Mouse (Mus musculus): Measurements from ENCODE around the gene Nhlrc3.

Gene Nhlrc3

GRCm38 (mm10) chr3:53454561-53454960, 8.6 kb downstream of the Nhlrc3 start:
- DNase-seq (ENCODE audit: low spot score in 2 of 2): no peak

GRCm38 (mm10) chr3:53454005-53454404, 9.1 kb downstream of the Nhlrc3 start:
- DNase-seq (ENCODE audit: low spot score in 2 of 2): no peak

- DNase-seq (ENCODE audit: low spot score in 2 of 2): no peak
These were observed 9.8 kb downstream of the Nhlrc3 start for GRCm38 (mm10) chr3:53453346-53453745.

GRCm38 (mm10) chr3:53452351-53452750, 10.8 kb downstream of the Nhlrc3 start:
- DNase-seq (ENCODE audit: low spot score in 2 of 2): no peak

GRCm38 (mm10) chr3:53450666-53451065, 12.5 kb downstream of the Nhlrc3 start:
- DNase-seq (ENCODE audit: low spot score in 2 of 2): peak in 1 of 2 experiments; percentile 9

GRCm38 (mm10) chr3:53448208-53448607, 14.9 kb downstream of the Nhlrc3 start:
- peak in 1 of 2 experiments; percentile 10 for DNase-seq (ENCODE audit: low spot score in 2 of 2)

- DNase-seq (ENCODE audit: low spot score in 2 of 2): peak in 1 of 2 experiments; percentile 9
These were observed 16.3 kb downstream of the Nhlrc3 start for GRCm38 (mm10) chr3:53446801-53447200.

- peak in 1 of 2 experiments; percentile 5 for DNase-seq (ENCODE audit: low spot score in 2 of 2)
These were observed 17.6 kb downstream of the Nhlrc3 start for GRCm38 (mm10) chr3:53445540-53445939.

GRCm38 (mm10) chr3:53436550-53436949, 26.6 kb downstream of the Nhlrc3 start:
- peak in 1 of 2 experiments; percentile 5 for DNase-seq (ENCODE audit: low spot score in 2 of 2)

GRCm38 (mm10) chr3:53434610-53435009, 28.5 kb downstream of the Nhlrc3 start:
- peak in 1 of 2 experiments; percentile 7 for DNase-seq (ENCODE audit: low spot score in 2 of 2)

GRCm38 (mm10) chr3:53423576-53423975, 39.6 kb downstream of the Nhlrc3 start:
- no peak for DNase-seq (ENCODE audit: low spot score in 2 of 2)

GRCm38 (mm10) chr3:53422691-53423090, 40.4 kb downstream of the Nhlrc3 start:
- DNase-seq (ENCODE audit: low spot score in 2 of 2): no peak

GRCm38 (mm10) chr3:53421656-53422055, 41.5 kb downstream of the Nhlrc3 start:
- peak in 1 of 2 experiments; percentile 5 for DNase-seq (ENCODE audit: low spot score in 2 of 2)

- DNase-seq (ENCODE audit: low spot score in 2 of 2): no peak
These were observed 45.4 kb downstream of the Nhlrc3 start for GRCm38 (mm10) chr3:53417701-53418100.

GRCm38 (mm10) chr3:53416036-53416506, 47.1 kb downstream of the Nhlrc3 start:
- DNase-seq (ENCODE audit: low spot score in 2 of 2): no peak

- DNase-seq (ENCODE audit: low spot score in 2 of 2): no peak
These were observed 49.2 kb downstream of the Nhlrc3 start for GRCm38 (mm10) chr3:53413959-53414358.

GRCm38 (mm10) chr3:53413465-53413864, 49.7 kb downstream of the Nhlrc3 start:
- no peak for DNase-seq (ENCODE audit: low spot score in 2 of 2)

- DNase-seq (ENCODE audit: low spot score in 2 of 2): no peak
These were observed 50.9 kb downstream of the Nhlrc3 start for GRCm38 (mm10) chr3:53412259-53412658.

GRCm38 (mm10) chr3:53410031-53410430, 53.1 kb downstream of the Nhlrc3 start:
- no peak for DNase-seq (ENCODE audit: low spot score in 2 of 2)

GRCm38 (mm10) chr3:53407145-53407544, 56.0 kb downstream of the Nhlrc3 start:
- no peak for DNase-seq (ENCODE audit: low spot score in 2 of 2)
